Mouse (Mus musculus) left cerebral cortex, adult 8-10 months (tissue): Measurements from ENCODE around the gene St14. TPM values are rescaled to one million over a fixed set of nuclear protein-coding genes. Genes with fewer than 3 reads are reported as not detected.

Experiments used
- DNase-seq, 2 experiments: peaks; one replicate each; pipeline ENCODE4 v3.0.0; 2022; ENCODE audit warnings: low spot score in 2 of 2
- total RNA-seq, 4 experiments: library from RNA; stranded (reverse); gene quantifications; 2 replicates each; pipeline ENCODE4 v1.2.4; 2022

St14 gene
- total RNA-seq, 4 experiments from 2014 or later = 0.96 to 9.2 (median 4.0) TPM

DNA sequence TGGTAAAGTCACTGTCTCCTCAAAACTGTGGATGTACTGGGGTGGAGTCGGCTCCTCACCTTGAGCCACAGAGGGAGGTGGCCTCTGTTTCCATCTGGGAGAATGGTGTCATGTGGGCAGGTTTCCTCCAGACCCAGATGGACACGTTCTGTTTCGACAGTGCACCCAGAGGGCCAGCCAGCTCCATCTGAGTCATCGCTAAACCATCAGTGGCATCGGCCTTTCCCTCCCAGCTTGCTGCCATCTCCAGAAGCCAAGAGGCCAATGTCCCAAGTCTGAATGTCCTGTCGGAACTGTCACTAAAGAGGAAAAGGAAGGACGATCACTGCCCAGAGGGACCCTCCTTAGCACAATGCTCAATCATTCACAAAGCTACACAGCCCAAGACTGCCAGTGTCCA, 5.6 kb downstream of the St14 start:
- DNase-seq = no peak

DNA sequence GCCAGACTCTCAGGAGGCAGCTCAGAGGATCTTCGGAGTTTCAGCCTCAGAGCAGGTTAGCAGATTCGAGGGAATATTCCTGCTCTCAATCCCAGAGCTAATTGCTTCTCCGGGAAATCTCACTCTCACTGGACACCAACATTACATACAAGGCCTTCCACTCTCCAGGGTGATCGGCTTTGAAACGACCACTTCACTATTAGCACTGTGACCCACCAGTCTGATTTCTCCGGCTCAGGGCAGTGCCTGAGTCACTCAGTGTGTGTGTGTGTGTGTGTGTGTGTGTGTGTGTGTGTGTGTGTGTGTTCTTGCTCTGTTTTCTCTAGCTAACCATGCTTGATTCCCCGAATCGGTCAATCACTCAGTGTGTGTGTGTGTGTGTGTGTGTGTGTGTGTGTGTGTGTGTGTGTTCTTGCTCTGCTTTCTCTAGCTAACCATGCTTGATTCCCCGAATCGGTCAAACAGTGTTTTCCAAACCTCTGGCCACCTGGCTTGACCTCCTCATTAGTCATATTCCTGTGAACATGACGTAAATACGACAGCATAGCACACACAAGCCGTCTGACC, 9.1 kb downstream of the St14 start:
- no peak for DNase-seq

GRCm38 (mm10) chr9:31120533-31120915, 11.1 kb downstream of the St14 start:
- DNase-seq = no peak

DNA sequence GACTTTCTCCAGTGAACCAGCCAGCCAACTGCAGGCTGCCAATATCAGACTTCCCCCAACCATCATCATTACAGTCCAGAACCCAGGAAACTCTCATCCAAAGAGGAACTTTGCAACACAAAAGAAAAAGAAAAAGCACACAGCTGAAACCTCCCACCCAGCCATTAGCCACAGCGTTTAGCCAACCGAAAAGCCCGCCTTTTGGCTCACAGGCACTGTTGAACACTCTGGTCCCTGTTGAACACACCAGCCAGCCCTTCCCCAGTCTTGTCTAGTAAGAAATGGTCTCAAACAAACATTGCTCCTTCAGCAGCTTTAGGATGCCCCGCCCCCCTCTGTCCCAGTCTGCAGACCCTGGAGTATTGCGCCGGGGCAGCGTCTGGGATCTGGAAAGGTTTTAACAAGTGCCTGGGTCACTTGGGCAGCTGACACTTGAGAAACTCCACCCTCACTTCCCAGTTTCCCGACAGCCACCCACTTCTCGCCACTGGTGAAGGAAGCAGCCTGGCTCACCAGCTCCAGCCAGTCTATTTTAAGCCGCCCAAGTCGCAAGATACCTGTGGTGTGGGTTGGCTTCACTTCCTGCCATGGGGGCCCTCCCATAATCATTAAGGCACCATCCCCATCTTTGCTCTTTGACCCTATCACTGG, 11.6 kb downstream of the St14 start:
- DNase-seq = no peak

DNA sequence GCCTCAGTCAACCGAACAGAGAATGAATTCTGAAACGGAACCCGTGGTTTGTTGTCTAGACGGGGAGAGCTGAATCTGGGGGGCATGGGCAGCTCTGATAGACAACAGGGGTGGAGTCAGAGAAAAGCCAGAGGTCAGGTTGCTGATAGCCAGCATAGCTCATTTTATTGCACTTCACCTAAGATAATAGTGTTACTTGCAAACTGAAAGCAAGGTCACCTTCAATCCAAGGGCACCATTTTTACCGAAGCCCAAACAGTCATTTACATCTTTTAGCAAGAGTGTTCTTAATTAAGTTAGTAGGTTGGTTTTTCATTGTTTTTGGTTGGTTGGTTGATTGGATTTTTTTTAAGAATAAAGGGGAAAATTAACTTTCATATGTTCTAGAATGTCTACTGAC, 12.2 kb downstream of the St14 start:
- DNase-seq = no peak

- no peak for DNase-seq
Observed at GRCm38 (mm10) chr9:31118520-31119298, 12.9 kb downstream of the St14 start.

DNA sequence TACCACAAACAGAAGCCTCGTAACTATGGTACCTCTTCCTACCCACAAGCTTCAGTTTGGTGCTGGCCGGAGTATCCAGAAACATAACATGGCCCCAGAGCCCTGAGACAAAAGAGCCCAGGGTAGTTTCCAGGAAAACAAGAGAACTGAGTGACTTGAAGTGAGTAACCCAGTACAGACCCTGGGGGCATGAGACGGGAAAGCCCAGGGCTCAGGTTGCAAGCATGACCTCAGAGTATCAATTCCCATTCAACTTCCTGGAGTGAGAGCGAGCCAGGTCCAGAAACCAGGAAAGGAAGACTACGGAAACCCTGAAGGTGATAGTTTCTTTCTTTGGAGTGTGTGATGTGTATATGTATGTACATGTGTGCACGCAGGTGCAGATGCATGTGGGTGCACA, 14.2 kb downstream of the St14 start:
- no peak for DNase-seq

DNA sequence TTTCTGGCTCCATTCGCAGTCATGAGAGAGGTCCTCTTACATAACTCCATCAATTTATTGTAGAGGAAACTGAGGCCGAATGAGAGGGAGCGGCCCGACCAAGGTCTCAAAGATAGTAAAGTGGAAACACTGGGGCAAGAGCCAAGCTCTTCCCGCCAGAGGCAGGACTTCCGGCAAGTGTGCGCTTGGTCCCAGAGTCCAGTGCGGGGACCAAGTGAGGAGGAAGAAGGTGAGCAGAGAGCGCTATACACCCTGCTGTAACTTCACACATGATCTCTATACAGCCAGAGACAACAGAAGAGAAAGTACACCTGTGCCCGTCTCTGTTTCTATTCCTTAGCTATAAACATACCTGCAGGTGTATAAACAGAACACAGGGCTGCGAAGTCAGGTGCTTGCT, 14.6 kb downstream of the St14 start:
- no peak for DNase-seq

DNA sequence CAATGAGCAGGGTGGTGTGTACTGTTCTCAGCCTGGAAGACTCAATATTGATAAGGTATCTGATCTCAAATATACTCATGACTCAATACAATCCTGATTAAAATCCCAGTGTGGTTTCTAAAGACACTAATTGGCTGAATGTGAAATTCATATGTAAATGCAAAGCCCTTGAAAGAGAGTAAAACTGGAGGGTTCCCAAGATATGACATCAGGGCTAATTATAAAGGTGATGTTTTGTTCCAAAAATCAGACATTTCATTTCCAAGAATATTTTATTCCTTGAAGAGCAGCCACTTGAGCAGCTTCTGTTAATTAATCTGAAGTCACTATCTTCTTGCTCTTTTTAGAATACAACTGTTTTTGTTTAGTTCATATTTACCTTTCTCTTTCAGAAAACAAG, 16.1 kb downstream of the St14 start:
- DNase-seq = no peak

- DNase-seq = no peak
Observed at GRCm38 (mm10) chr9:31108464-31108863, 23.2 kb downstream of the St14 start.

DNA sequence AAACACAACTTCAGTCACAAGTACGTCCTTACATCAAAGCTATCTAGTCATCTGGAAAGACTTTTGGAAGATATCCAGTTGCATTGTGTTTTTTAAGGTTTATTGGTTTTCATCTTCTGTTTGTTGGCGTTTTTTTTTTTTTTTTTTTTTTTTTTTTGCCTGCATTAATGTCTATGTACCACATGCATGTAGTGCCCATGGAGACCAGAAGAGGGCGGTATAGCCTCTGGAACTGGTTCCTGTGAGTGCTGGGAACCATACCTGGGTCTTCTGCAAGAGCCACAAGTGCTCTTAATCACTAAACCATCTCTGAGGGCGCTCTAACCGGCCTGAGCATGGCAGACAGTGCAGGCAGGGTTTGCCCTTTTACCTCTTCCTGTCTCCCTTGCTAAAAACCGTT, 33.5 kb downstream of the St14 start:
- no peak for DNase-seq

- no peak for DNase-seq
Observed at GRCm38 (mm10) chr9:31097088-31098082, 34.3 kb downstream of the St14 start.

DNA sequence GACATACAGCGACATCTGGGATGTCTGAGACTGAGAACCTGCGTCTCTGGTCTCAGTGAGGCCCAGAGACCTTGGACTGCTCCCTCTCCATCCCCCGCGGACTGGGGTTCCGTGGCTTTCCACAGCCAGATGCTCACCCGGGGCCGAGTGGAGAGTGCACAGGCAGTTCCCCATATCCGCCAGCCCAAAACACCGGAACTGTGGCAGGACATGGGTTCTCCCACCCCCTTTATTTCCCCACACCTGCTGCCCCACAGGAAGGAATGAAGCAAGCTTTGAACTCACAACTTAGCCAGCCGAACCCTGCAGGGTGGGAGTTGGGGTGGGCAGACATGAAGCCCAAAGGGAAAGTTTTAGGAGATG, 38.8 kb downstream of the St14 start:
- DNase-seq = no peak

DNA sequence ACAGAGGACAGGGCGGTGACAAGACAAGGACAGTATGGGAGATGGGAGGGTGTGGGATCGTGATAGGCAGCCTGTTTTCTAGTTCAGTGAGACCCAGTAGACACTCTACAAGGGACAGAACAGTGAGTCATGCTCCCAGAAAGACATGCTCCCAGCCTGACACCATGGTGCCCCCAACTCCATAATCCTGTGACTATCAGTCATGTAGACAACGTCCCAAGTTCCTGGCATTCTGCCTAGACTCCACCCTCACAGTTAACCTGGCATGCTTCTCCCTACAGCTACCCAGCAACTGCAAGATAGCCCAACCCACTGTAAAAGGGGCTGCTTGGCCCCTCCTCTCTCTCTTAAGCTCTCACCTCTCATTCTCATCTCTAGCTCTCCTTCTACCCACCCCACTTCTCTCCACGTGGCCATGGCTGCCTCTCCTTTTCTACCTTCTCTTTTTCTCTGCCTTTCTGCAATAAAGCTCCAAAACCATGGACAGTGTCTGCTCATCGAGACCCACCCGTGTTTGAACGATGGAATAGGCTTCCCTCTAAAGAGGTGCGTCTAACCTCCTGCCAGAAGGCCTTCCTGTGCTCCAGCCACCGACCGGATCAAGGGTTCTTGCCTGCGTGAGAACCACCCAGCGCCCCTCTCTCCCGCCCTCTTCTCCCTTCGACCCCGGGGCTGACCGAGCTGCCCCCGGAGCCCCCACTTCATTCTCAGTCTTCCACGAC, 39.4 kb downstream of the St14 start:
- no peak for DNase-seq

DNA sequence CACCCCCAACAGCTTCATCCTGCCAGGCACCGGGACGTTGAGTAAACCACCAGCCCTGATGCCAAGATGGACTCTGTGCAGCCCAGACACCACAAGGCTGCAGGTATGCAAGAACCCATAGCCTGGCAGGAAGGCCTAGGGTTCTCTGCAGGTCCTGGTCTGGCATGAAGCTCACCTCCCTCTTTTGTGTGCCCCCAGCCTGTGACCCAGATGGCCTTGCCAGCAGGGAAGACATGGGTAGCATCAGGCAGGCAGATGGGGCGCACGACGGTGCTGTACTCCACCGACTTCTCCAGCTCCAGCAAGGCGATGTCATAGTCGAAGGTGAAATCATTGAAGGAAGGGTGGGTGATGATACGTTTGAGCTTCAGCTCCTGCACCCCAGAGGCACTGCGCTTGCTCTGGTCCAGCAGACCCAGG, 40.5 kb downstream of the St14 start:
- no peak for DNase-seq

GRCm38 (mm10) chr9:31090081-31091023, 41.3 kb downstream of the St14 start:
- no peak for DNase-seq

DNA sequence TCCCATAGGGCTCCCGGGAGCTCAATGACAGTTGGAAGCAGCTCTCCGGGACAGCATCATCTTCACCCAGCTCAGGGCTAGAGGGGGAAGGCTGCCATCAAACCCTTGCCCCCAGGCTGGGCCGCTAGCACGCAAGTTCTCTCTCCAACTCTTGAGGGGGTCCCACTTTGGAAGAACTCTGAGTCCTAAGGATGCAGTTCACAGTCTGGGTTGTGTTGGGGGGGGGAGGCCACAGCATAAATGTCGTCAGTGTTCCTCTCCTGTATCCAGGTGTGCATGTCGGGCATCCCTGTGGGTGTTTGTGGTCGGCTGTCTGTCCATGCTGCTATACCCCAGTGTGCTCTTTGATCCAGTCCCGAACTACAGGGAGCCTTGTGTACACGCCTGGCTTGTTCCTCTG, 42.1 kb downstream of the St14 start:
- DNase-seq = no peak

DNA sequence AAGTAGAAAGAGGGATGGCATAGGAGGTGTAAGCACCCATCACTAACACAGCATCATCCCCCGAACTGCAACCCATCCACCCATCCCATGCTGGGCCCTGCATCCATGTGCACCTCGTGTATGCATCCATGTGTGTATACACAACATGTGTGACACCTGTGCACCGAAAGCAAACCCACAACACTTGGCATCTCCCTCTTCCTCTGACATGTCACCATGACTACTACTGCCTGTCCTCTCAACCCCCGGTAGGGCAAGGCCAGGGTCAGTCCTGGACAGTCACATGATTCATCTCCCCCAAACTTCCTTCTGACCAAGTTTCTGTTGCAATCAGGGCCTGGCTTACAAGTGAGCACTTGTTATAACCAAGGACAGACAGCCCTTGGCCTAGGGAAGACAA, 42.8 kb downstream of the St14 start:
- DNase-seq = no peak

GRCm38 (mm10) chr9:31088116-31088515, 43.5 kb downstream of the St14 start:
- no peak for DNase-seq

GRCm38 (mm10) chr9:31087466-31087865, 44.2 kb downstream of the St14 start:
- DNase-seq = no peak
